Mouse (Mus musculus) hindbrain, embryonic 16.5 days (tissue): Measurements from ENCODE around the gene Gm49711. TPM values are rescaled to one million over a fixed set of nuclear protein-coding genes. Genes with fewer than 3 reads are reported as not detected.

ENCODE experiments used
- ATAC-seq: fragments of 200-750 bp; cut with Nextera tagmentation; 2 replicates; pipeline ENCODE4 v1.8.0; 2017; ENCODE audit warnings: moderate TSS enrichment, moderate library complexity
- H3K27ac ChIP-seq: fragments of 300-500 bp; sonication (generic); 2 replicates; pipeline ENCODE4 v1.5.1; 2014; ENCODE audit warnings: low read depth, mild to moderate bottlenecking, control low read depth, low read length, moderate library complexity
- H3K27me3 ChIP-seq: fragments of 300-500 bp; sonication (generic); replicated peaks from 2 replicates; pipeline ENCODE4 v1.6.1; 2014; ENCODE audit warnings: low read length; ENCODE audit not compliant: control insufficient read depth, insufficient read depth
- H3K36me3 ChIP-seq: fragments of 300-500 bp; sonication (generic); 2 replicates; pipeline ENCODE4 v1.6.1; 2014; ENCODE audit warnings: mild to moderate bottlenecking, low read length, moderate library complexity, mixed read lengths; ENCODE audit not compliant: control insufficient read depth, insufficient read depth
- H3K4me1 ChIP-seq: fragments of 300-500 bp; sonication (generic); 2 replicates; pipeline ENCODE4 v1.6.1; 2014; ENCODE audit warnings: low read depth, low read length; ENCODE audit not compliant: control insufficient read depth, insufficient read depth
- H3K4me2 ChIP-seq: fragments of 300-500 bp; sonication (generic); 2 replicates; pipeline ENCODE4 v1.6.1; 2014; ENCODE audit warnings: mild to moderate bottlenecking, low read length, control low read depth, moderate library complexity
- H3K4me3 ChIP-seq: fragments of 300-500 bp; sonication (generic); 2 replicates; pipeline ENCODE4 v1.5.1; 2014; ENCODE audit warnings: mild to moderate bottlenecking, low read length, control low read depth, moderate library complexity
- H3K9ac ChIP-seq: fragments of 300-500 bp; sonication (generic); 2 replicates; pipeline ENCODE4 v1.6.1; 2014; ENCODE audit warnings: low read depth, mild to moderate bottlenecking, control low read depth, low read length, moderate library complexity
- H3K9me3 ChIP-seq: fragments of 300-500 bp; sonication (generic); 2 replicates; pipeline ENCODE4 v1.6.1; 2014; ENCODE audit warnings: mild to moderate bottlenecking, low read length, moderate library complexity; ENCODE audit not compliant: control insufficient read depth
- WGBS: fragments of 180-500 bp; shearing (Covaris S2); extraction: QIAGEN DNeasy Blood & Tissue Kit; methylation state at CpG from one replicate; pipeline ENCODE4 v1.1.7; 2014; 5-methylcytosine and 5-hydroxymethylcytosine counted together
- polyA plus RNA-seq: library from polyadenylated mRNA; unstranded; fragments of >200 nt; fragmentation: Nextera tagmentation; extraction: Ambion mirVana; gene quantifications from 2 replicates; pipeline ENCODE4 v1.2.1, GENCODE M21; 2015

Gm49711 gene
- polyA plus RNA-seq, 1 experiment from 2014 or later = 0.38 TPM

DNA sequence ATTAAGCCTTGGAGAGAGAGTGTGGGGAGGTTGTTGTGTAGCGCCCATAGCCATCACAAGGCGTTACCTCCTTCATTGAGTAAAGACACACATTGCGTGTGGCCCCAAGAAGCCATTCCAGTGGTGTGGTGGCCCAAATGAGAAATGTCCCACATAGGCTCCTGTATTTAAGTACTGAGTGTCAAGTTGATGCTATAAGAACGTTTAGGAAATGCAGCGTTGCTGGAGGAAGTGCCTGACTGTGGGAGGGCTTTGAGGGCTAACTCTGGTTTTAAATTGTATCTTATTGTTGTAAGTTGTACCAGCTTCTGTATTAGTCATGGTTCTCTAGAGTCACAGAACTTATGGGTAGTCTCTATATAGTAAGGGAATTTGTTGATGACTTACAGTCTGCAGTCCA, 49.2 kb downstream of the Gm49711 start:
- Histone ChIP-seq H3K9ac (no peak overlapping the region), H3K4me2 (no peak overlapping the region), H3K4me3 (no peak overlapping the region), H3K9me3 (no peaks in the 10 kb centered on the region), H3K4me1 (no peaks in the 10 kb centered on the region; the same call in 1 of the 2 replicates), H3K27ac (no peak overlapping the region), H3K27me3 (no peaks in the 10 kb centered on the region), H3K36me3 (peaks cover 3% of the 10 kb centered on the region; the same call in 1 of the 2 replicates)
- no peak for ATAC-seq
- WGBS = 90% methylated on average over 5 of the region's 5 CpGs

DNA sequence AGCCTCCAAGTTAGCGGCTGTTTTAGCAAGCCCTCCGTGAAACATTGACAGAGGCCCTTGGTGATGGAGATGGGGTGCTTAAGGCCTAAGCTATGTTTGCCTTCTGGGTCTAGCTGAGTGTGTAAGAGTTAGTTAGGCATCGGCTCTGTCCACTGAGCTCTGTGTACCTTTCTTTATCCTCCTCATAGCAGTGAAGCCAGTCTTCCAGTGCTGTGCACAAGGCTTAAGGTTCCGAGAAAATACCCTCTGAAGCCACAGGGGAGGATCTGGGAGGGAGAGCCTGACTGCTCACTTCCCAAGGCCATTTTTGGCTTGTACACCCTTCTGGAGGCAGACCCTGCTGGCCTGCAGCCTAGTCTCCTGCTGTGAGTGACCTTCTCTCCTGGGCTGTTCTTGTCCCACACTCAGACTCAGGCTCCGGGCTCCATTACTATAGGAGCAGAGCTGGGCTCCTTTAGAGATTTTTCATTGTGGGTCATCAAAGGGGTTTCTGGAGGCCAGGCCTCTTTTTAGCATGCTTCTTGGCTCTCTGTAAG, 56.7 kb downstream of the Gm49711 start:
- no peak overlapping the region for H3K4me3 ChIP-seq
- no peak overlapping the region for H3K4me2 ChIP-seq
- H3K36me3 ChIP-seq = peaks cover 7% of the 10 kb centered on the region; the same call in 1 of the 2 replicates
- no peaks in the 10 kb centered on the region for H3K9me3 ChIP-seq
- peak; percentile 35; the same call in 1 of the 2 replicates for ATAC-seq
- WGBS = 69% methylated on average over 5 of the region's 5 CpGs
- H3K27ac ChIP-seq = peak overlapping the region; percentile 71
- peaks cover 31% of the 10 kb centered on the region for H3K4me1 ChIP-seq
- H3K27me3 ChIP-seq = no peaks in the 10 kb centered on the region
- H3K9ac ChIP-seq = no peak overlapping the region

- 10% methylated on average over 17 of the region's 20 CpGs for WGBS
- Histone ChIP-seq H3K36me3 (peaks cover 7% of the 10 kb centered on the region; the same call in 1 of the 2 replicates), H3K4me2 (peak overlapping the region; percentile 32), H3K9me3 (no peaks in the 10 kb centered on the region), H3K4me1 (peaks cover 31% of the 10 kb centered on the region), H3K9ac (peak overlapping the region; percentile 24; the same call in 1 of the 2 replicates), H3K27ac (peak overlapping the region; percentile 71), H3K27me3 (no peaks in the 10 kb centered on the region), H3K4me3 (no peak overlapping the region)
- ATAC-seq = peak; percentile 60
Observed at GRCm38 (mm10) chr16:92115611-92116421, 57.7 kb downstream of the Gm49711 start.

- ATAC-seq = no peak
- Histone ChIP-seq H3K9me3 (no peaks in the 10 kb centered on the region), H3K27me3 (no peaks in the 10 kb centered on the region), H3K27ac (0 out of 2 replicates have a peak overlapping the region, but pooled peaks have one; percentile 41), H3K4me1 (peaks cover 31% of the 10 kb centered on the region), H3K4me3 (no peak overlapping the region), H3K4me2 (no peak overlapping the region), H3K36me3 (peaks cover 2% of the 10 kb centered on the region; the same call in 1 of the 2 replicates), H3K9ac (no peak overlapping the region)
- WGBS = 52% methylated on average over 9 of the region's 9 CpGs
Observed at GRCm38 (mm10) chr16:92117337-92118209, 59.5 kb downstream of the Gm49711 start.

DNA sequence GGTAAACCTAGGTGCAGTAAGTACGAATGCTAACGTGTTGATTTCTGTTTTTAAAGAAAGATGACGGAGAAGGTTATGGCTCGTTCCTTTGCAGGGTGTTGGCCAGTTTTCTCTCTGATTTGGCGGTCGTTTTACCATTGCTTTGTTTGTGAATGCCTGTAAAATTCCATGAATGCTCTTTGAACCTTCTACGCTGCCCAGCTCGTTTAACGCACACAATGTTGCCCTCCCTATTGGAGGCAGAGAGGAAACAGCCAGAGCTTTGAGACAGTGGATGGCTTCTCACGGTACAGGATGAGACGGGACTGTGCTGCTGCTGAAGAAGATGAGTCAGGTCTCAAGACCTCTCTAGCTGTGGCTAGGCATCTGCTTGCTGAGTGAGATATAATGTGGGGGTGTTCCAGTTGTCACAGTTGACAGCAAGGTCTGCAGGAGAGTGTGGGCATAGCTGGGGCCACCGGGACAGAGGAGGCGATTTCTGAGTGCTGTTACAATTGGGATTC, 60.9 kb downstream of the Gm49711 start:
- 54% methylated on average over 13 of the region's 13 CpGs for WGBS
- Histone ChIP-seq H3K9me3 (no peaks in the 10 kb centered on the region), H3K4me1 (peaks cover 31% of the 10 kb centered on the region), H3K27ac (no peak overlapping the region), H3K4me2 (no peak overlapping the region), H3K27me3 (no peaks in the 10 kb centered on the region), H3K9ac (no peak overlapping the region), H3K36me3 (no peaks in the 10 kb centered on the region), H3K4me3 (no peak overlapping the region)
- no peak for ATAC-seq

- H3K9me3 ChIP-seq = 0 out of 2 replicates have a peak, but pooled peaks cover 2% of the 10 kb centered on the region
- H3K27ac ChIP-seq = no peak overlapping the region
- H3K4me3 ChIP-seq = no peak overlapping the region
- peaks cover 17% of the 10 kb centered on the region for H3K4me1 ChIP-seq
- H3K9ac ChIP-seq = no peak overlapping the region
- H3K36me3 ChIP-seq = 0 out of 2 replicates have a peak, but pooled peaks cover 3% of the 10 kb centered on the region
- ATAC-seq = peak; percentile 31; the same call in 1 of the 2 replicates
- H3K4me2 ChIP-seq = no peak overlapping the region
- 68% methylated on average over 17 of the region's 17 CpGs for WGBS
- no peaks in the 10 kb centered on the region for H3K27me3 ChIP-seq
Observed at GRCm38 (mm10) chr16:92120899-92121531, 62.9 kb downstream of the Gm49711 start.

DNA sequence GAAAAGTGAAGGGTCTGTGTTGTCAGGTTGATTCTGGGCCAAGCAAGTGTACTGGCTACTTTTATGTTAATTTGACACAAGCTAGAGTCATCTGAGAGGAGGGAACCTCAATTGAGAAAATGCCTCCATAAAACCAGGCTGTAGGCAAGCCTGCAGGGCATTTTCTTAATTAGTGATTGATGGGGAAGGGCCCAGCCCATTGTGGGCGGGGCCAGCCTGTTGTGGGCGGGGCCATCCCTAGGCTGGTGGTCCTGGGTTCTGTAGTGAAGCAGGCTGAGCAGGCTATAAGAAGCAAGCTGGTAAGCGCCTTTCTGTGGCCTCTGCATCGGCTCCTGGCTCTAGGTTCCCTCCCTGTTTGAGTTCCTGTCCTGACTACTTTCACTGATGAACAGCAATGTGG, 69.1 kb downstream of the Gm49711 start:
- WGBS = 50% methylated on average over 4 of the region's 4 CpGs
- Histone ChIP-seq H3K9ac (no peak overlapping the region), H3K36me3 (0 out of 2 replicates have a peak, but pooled peaks cover 3% of the 10 kb centered on the region), H3K4me3 (no peak overlapping the region), H3K9me3 (0 out of 2 replicates have a peak, but pooled peaks cover 2% of the 10 kb centered on the region), H3K27me3 (no peaks in the 10 kb centered on the region), H3K4me1 (no peaks in the 10 kb centered on the region), H3K27ac (no peak overlapping the region), H3K4me2 (no peak overlapping the region)
- ATAC-seq = no peak

GRCm38 (mm10) chr16:92127666-92128065, 69.5 kb downstream of the Gm49711 start:
- 0 out of 2 replicates have a peak, but pooled peaks cover 3% of the 10 kb centered on the region for H3K36me3 ChIP-seq
- 89% methylated on average over 5 of the region's 5 CpGs for WGBS
- H3K27me3 ChIP-seq = no peaks in the 10 kb centered on the region
- no peak for ATAC-seq
- 0 out of 2 replicates have a peak, but pooled peaks cover 2% of the 10 kb centered on the region for H3K9me3 ChIP-seq
- H3K4me1 ChIP-seq = no peaks in the 10 kb centered on the region
- H3K27ac ChIP-seq = no peak overlapping the region
- no peak overlapping the region for H3K4me2 ChIP-seq
- no peak overlapping the region for H3K9ac ChIP-seq
- no peak overlapping the region for H3K4me3 ChIP-seq
